Mouse (Mus musculus) cerebellum, postnatal 10 days (tissue): Measurements from ENCODE around the gene Ralb.
A peak's percentile ranks its signal among the peaks of the same experiment; 100 is the strongest.

ENCODE experiments used
- DNase-seq, 2 experiments: peaks; one replicate each; pipeline ENCODE4 v3.0.0; 2021; ENCODE audit warnings: mixed read lengths in 2 of 2

The Ralb gene

GRCm38 (mm10) chr1:119523369-119523768 is 18.8 kb upstream of the Ralb start:
- no peak for DNase-seq

GRCm38 (mm10) chr1:119522726-119523125 is 18.1 kb upstream of the Ralb start:
- no peak for DNase-seq

GRCm38 (mm10) chr1:119521681-119522080 is 17.1 kb upstream of the Ralb start:
- no peak for DNase-seq

- no peak for DNase-seq
Observed at GRCm38 (mm10) chr1:119521029-119521428, 16.4 kb upstream of the Ralb start.

- no peak for DNase-seq
Observed at GRCm38 (mm10) chr1:119519286-119519685, 14.7 kb upstream of the Ralb start.

- no peak for DNase-seq
Observed at GRCm38 (mm10) chr1:119518786-119519185, 14.2 kb upstream of the Ralb start.

- peak; percentile 47 to 62 for DNase-seq
Observed at GRCm38 (mm10) chr1:119518060-119518459, 13.5 kb upstream of the Ralb start.

GRCm38 (mm10) chr1:119510857-119511256 is 6.3 kb upstream of the Ralb start:
- DNase-seq, result no peak

- no peak for DNase-seq
Observed at GRCm38 (mm10) chr1:119510409-119510808, 5.8 kb upstream of the Ralb start.

- DNase-seq, result no peak
Observed at GRCm38 (mm10) chr1:119509474-119509873, 4.9 kb upstream of the Ralb start.

- DNase-seq, result peak; percentile 27 to 31
Observed at GRCm38 (mm10) chr1:119508548-119508947, 4.0 kb upstream of the Ralb start.

- no peak for DNase-seq
Observed at GRCm38 (mm10) chr1:119505951-119506350, 1.4 kb upstream of the Ralb start.

GRCm38 (mm10) chr1:119503808-119504207 is 786 bp downstream of the Ralb start:
- DNase-seq, result peak in 1 of 2 experiments; percentile 32

- no peak for DNase-seq
Observed at GRCm38 (mm10) chr1:119503181-119503580, 1.4 kb downstream of the Ralb start.

GRCm38 (mm10) chr1:119502729-119503128 is 1.9 kb downstream of the Ralb start:
- DNase-seq, result no peak

- DNase-seq, result no peak
Observed at GRCm38 (mm10) chr1:119501881-119502280, 2.7 kb downstream of the Ralb start.

- no peak for DNase-seq
Observed at GRCm38 (mm10) chr1:119499456-119499855, 5.1 kb downstream of the Ralb start.

- DNase-seq, result no peak
Observed at GRCm38 (mm10) chr1:119498536-119499231, 5.9 kb downstream of the Ralb start.

- no peak for DNase-seq
Observed at GRCm38 (mm10) chr1:119497346-119498004, 7.1 kb downstream of the Ralb start.

GRCm38 (mm10) chr1:119495396-119495775 is 9.2 kb downstream of the Ralb start:
- DNase-seq, result peak; percentile 91 to 92

GRCm38 (mm10) chr1:119494712-119495395 is 9.7 kb downstream of the Ralb start:
- DNase-seq, result peak; percentile 65 to 73

GRCm38 (mm10) chr1:119494024-119494711 is 10.4 kb downstream of the Ralb start:
- peak; percentile 48 to 55 for DNase-seq

GRCm38 (mm10) chr1:119492505-119492904 is 12.1 kb downstream of the Ralb start:
- no peak for DNase-seq
